Mouse (Mus musculus): ENCODE measurements around the gene Kcnq2. TPM values are rescaled to one million over a fixed set of nuclear protein-coding genes. Genes with fewer than 3 reads are reported as not detected.
A peak's percentile ranks its signal among the peaks of the same experiment; 100 is the strongest.

Kcnq2 gene
- total and polyA plus RNA-seq, 3 experiments, result 0.04 TPM; not detected in 2

- Histone ChIP-seq H3K9me3 (replicated peaks; ENCODE audit: low read length) (no peaks in the 10 kb centered on the region), H3K36me3 (replicated peaks in 1 of 2; ENCODE audit: control insufficient read depth in 1 of 2, insufficient read depth in 1 of 2, low read length in 1 of 2) (no peaks in the 10 kb centered on the region), H3K79me2 (replicated peaks; ENCODE audit: control insufficient read depth, extremely low read depth, insufficient read depth, poor library complexity, severe bottlenecking) (no peaks in the 10 kb centered on the region), H3K4me1 (ENCODE audit: control insufficient read depth in 1 of 2, insufficient read depth in 2 of 2) (no peaks in the 10 kb centered on the region), H3K27ac (ENCODE audit: insufficient read depth, low read depth) (no peak overlapping the region), H3K4me2 (ENCODE audit: insufficient read depth, low read depth, poor library complexity, severe bottlenecking) (no peak overlapping the region), H3K27me3 (replicated peaks) (peaks cover 95% of the 10 kb centered on the region), H3K4me3 (replicated peaks in 1 of 3; ENCODE audit: low read depth in 2 of 3, low read length in 2 of 3, poor library complexity in 1 of 3) (no peak overlapping the region), H3K9ac (ENCODE audit: insufficient read depth, low read depth) (no peak overlapping the region)
- dilution Hi-C loops (cut with MboI; ENCODE audit: extremely low pct_ligation_motif_present, extremely low pct_unique_long_range_greater_than_20kb, low sequenced_read_pairs) (no loop called here), in situ Hi-C loops (cut with MboI; ENCODE audit: low pct_ligation_motif_present, low pct_unique_long_range_greater_than_20kb, low sequenced_read_pairs) (no loop called here)
- DNase-seq (ENCODE audit: extremely low read depth), result no peak
- TF ChIP-seq MAX (IDR thresholded peaks at IDR 0.05; ENCODE audit: low read length), result no peak
- TF ChIP-seq USF2 (conservative IDR thresholded peaks at IDR 0.05; ENCODE audit: low read depth, low read length), result no peak
Observed at GRCm38 (mm10) chr2:181113762-181114361, 21.2 kb downstream of the Kcnq2 start.

GRCm38 (mm10) chr2:181111665-181112064 is 23.4 kb downstream of the Kcnq2 start:
- in situ Hi-C loops (cut with MboI; ENCODE audit: low pct_ligation_motif_present, low pct_unique_long_range_greater_than_20kb, low sequenced_read_pairs), result no loop called here
- no peak overlapping the region for H3K4me2 ChIP-seq (ENCODE audit: insufficient read depth, low read depth, poor library complexity, severe bottlenecking)
- H3K9ac ChIP-seq (ENCODE audit: insufficient read depth, low read depth), result no peak overlapping the region
- no peaks in the 10 kb centered on the region for H3K79me2 ChIP-seq (replicated peaks; ENCODE audit: control insufficient read depth, extremely low read depth, insufficient read depth, poor library complexity, severe bottlenecking)
- peaks cover 92% of the 10 kb centered on the region for H3K27me3 ChIP-seq (replicated peaks)
- H3K4me3 ChIP-seq (replicated peaks in 1 of 3; ENCODE audit: low read depth in 2 of 3, low read length in 2 of 3, poor library complexity in 1 of 3), result no peak overlapping the region
- no peak for DNase-seq (ENCODE audit: extremely low read depth)
- dilution Hi-C loops (cut with MboI; ENCODE audit: extremely low pct_ligation_motif_present, extremely low pct_unique_long_range_greater_than_20kb, low sequenced_read_pairs), result no loop called here
- no peaks in the 10 kb centered on the region for H3K9me3 ChIP-seq (replicated peaks; ENCODE audit: low read length)
- peak; percentile 7; the same call in 1 of the 2 replicates for TF ChIP-seq SMC3 (IDR thresholded peaks at IDR 0.05; ENCODE audit: low read depth, low read length)
- TF ChIP-seq CTCF (conservative IDR thresholded peaks at IDR 0.05 in 1 of 2, IDR thresholded peaks at IDR 0.05 in 1 of 2; ENCODE audit: low read depth in 2 of 2, low read length in 2 of 2), result peak in 1 of 2 experiments; percentile 23; a peak in 1 of 4 replicates
- TF ChIP-seq MEF2A (IDR thresholded peaks at IDR 0.05; ENCODE audit: borderline replicate concordance, low read depth, low read length), result no peak
- no peak for TF ChIP-seq RCOR1 (conservative IDR thresholded peaks at IDR 0.05; ENCODE audit: low read depth, low read length)
- H3K36me3 ChIP-seq (replicated peaks in 1 of 2; ENCODE audit: control insufficient read depth in 1 of 2, insufficient read depth in 1 of 2, low read length in 1 of 2), result no peaks in the 10 kb centered on the region
- H3K4me1 ChIP-seq (ENCODE audit: control insufficient read depth in 1 of 2, insufficient read depth in 2 of 2), result no peaks in the 10 kb centered on the region
- no peak overlapping the region for H3K27ac ChIP-seq (ENCODE audit: insufficient read depth, low read depth)

GRCm38 (mm10) chr2:181104111-181104510 is 31.0 kb downstream of the Kcnq2 start:
- TF ChIP-seq CHD1 (IDR thresholded peaks at IDR 0.05; ENCODE audit: low read depth, low read length) (no peak), RAD21 (IDR thresholded peaks at IDR 0.05; ENCODE audit: low read depth, low read length) (peak; percentile 63), UBTF (IDR thresholded peaks at IDR 0.05; ENCODE audit: low read depth, low read length) (no peak), JUND (conservative IDR thresholded peaks at IDR 0.05; ENCODE audit: low read depth, low read length) (no peak), SIN3A (IDR thresholded peaks at IDR 0.05; ENCODE audit: low read length) (no peak), TBP (conservative IDR thresholded peaks at IDR 0.05; ENCODE audit: low read depth, low read length) (no peak), SMC3 (IDR thresholded peaks at IDR 0.05; ENCODE audit: low read depth, low read length) (peak; percentile 45), CTCF (conservative IDR thresholded peaks at IDR 0.05 in 1 of 2, IDR thresholded peaks at IDR 0.05 in 1 of 2; ENCODE audit: low read depth in 2 of 2, low read length in 2 of 2) (peak in 1 of 2 experiments; percentile 67; a peak in 2 of 4 replicates)
- Histone ChIP-seq H3K4me1 (ENCODE audit: control insufficient read depth in 1 of 2, insufficient read depth in 2 of 2) (no peaks in the 10 kb centered on the region), H3K27me3 (replicated peaks) (peaks cover 90% of the 10 kb centered on the region), H3K4me3 (replicated peaks in 1 of 3; ENCODE audit: low read depth in 2 of 3, low read length in 2 of 3, poor library complexity in 1 of 3) (no peak overlapping the region), H3K79me2 (replicated peaks; ENCODE audit: control insufficient read depth, extremely low read depth, insufficient read depth, poor library complexity, severe bottlenecking) (no peaks in the 10 kb centered on the region), H3K9ac (ENCODE audit: insufficient read depth, low read depth) (no peak overlapping the region), H3K9me3 (replicated peaks; ENCODE audit: low read length) (no peaks in the 10 kb centered on the region), H3K27ac (ENCODE audit: insufficient read depth, low read depth) (no peak overlapping the region), H3K36me3 (replicated peaks in 1 of 2; ENCODE audit: control insufficient read depth in 1 of 2, insufficient read depth in 1 of 2, low read length in 1 of 2) (no peaks in the 10 kb centered on the region), H3K4me2 (ENCODE audit: insufficient read depth, low read depth, poor library complexity, severe bottlenecking) (no peak overlapping the region)
- in situ Hi-C loops (cut with MboI; ENCODE audit: low pct_ligation_motif_present, low pct_unique_long_range_greater_than_20kb, low sequenced_read_pairs), result no loop called here
- dilution Hi-C loops (cut with MboI; ENCODE audit: extremely low pct_ligation_motif_present, extremely low pct_unique_long_range_greater_than_20kb, low sequenced_read_pairs), result no loop called here
- DNase-seq (ENCODE audit: extremely low read depth), result no peak

Measured in CH12.LX (cell line).